ENCODE assay signal across 16 mouse cellular contexts in genomic region chr6:72100171-72100570, GRCm38 (mm10). TPM values are rescaled to one million over a fixed set of nuclear protein-coding genes. Genes with fewer than 3 reads are reported as not detected.
A peak's percentile ranks its signal among the peaks of the same experiment; 100 is the strongest.
DNase-seq lines count a peak whose midpoint lies in the region; ATAC-seq and TF ChIP-seq lines count a peak whose summit lies in the region.
"Had no signal": no experiment of that assay in that cellular context is flagged by ENCODE, and none has a peak within 500 bp of the region (broad histone marks: within the 10 kb centered on the region; RNA-seq: fewer than 3 reads in every experiment).

No protein-coding gene starts in this region.

- H3K27ac ChIP-seq in forebrain, embryonic 13.5 days: no peak overlapping the region
- H3K27ac ChIP-seq in forebrain, embryonic 11.5 days (ENCODE audit: low read depth, low read length): no peak overlapping the region
- H3K27ac ChIP-seq in left cerebral cortex, adult 2 months: no peak overlapping the region; the same call in 1 of the 2 replicates
- no peak overlapping the region for H3K27ac ChIP-seq in bone marrow, adult 2 months (ENCODE audit: control insufficient read depth, insufficient read depth, low read depth, low read length, poor library complexity)
- peak overlapping the region; percentile 97 for H3K27ac ChIP-seq in liver, postnatal 0 days (ENCODE audit: low read depth)
- no peak overlapping the region for H3K27ac ChIP-seq in kidney, embryonic 15.5 days
- H3K27ac ChIP-seq in layer of hippocampus, adult 2 months: no peak overlapping the region
- H3K27ac ChIP-seq: midbrain, embryonic 10.5 days had no signal

- H3K4me1 ChIP-seq in forebrain, embryonic 13.5 days: peaks cover 36% of the 10 kb centered on the region
- peaks cover 5% of the 10 kb centered on the region; the same call in 1 of the 2 replicates for H3K4me1 ChIP-seq in forebrain, embryonic 11.5 days (replicated peaks; ENCODE audit: control insufficient read depth, insufficient read depth, low read length)
- peaks cover 1% of the 10 kb centered on the region; the same call in 1 of the 2 replicates for H3K4me1 ChIP-seq in bone marrow, adult 2 months (ENCODE audit: control insufficient read depth, insufficient read depth, low read length)
- H3K4me1 ChIP-seq in liver, postnatal 0 days (ENCODE audit: insufficient read depth): peaks cover 70% of the 10 kb centered on the region
- peaks cover 46% of the 10 kb centered on the region for H3K4me1 ChIP-seq in kidney, embryonic 15.5 days

- TF ChIP-seq CTCF in left cerebral cortex, adult 2 months (IDR thresholded peaks at IDR 0.05): no peak
- no peak for TF ChIP-seq CTCF in bone marrow, adult 2 months (IDR thresholded peaks at IDR 0.05; ENCODE audit: control insufficient read depth, insufficient read depth, low read length)
- no peak for TF ChIP-seq CTCF in liver, postnatal 0 days (IDR thresholded peaks at IDR 0.05; ENCODE audit: low read depth)
- TF ChIP-seq CTCF in layer of hippocampus, adult 2 months (conservative IDR thresholded peaks at IDR 0.05): no peak

- 74% methylated on average over 5 of the region's 5 CpGs for WGBS in forebrain, embryonic 13.5 days
- WGBS in forebrain, embryonic 11.5 days: 82% methylated on average over 5 of the region's 5 CpGs
- 81% methylated on average over 5 of the region's 5 CpGs for WGBS in bone marrow, adult 2 months
- WGBS in liver, postnatal 0 days (ENCODE audit: insufficient replicate concordance): 71% methylated on average over 5 of the region's 5 CpGs
- 32% methylated on average over 5 of the region's 5 CpGs for WGBS in kidney, embryonic 15.5 days

- no peak for TF ChIP-seq EP300 in liver, postnatal 0 days (IDR thresholded peaks at IDR 0.05; ENCODE audit: low read depth)

- H3K4me3 ChIP-seq in forebrain, embryonic 13.5 days: no peak overlapping the region
- no peak overlapping the region for H3K4me3 ChIP-seq in forebrain, embryonic 11.5 days (ENCODE audit: low read depth, low read length)
- H3K4me3 ChIP-seq in left cerebral cortex, adult 2 months: peak overlapping the region; percentile 73; the same call in 1 of the 2 replicates
- peak overlapping the region; percentile 22 for H3K4me3 ChIP-seq in bone marrow, adult 2 months (replicated peaks; ENCODE audit: control insufficient read depth, low read depth, low read length)
- peak overlapping the region; percentile 75 for H3K4me3 ChIP-seq in liver, postnatal 0 days (ENCODE audit: low read depth, low read length)
- H3K4me3 ChIP-seq in kidney, embryonic 15.5 days (replicated peaks): no peak overlapping the region
- H3K4me3 ChIP-seq in layer of hippocampus, adult 2 months: no peak overlapping the region; the same call in 1 of the 2 replicates
- H3K4me3 ChIP-seq: midbrain, embryonic 10.5 days had no signal

- no peak for DNase-seq in forebrain, embryonic 11.5 days (ENCODE audit: low spot score)
- DNase-seq in left cerebral cortex, adult 2 months (ENCODE audit: extremely low spot score in 1 of 2, low spot score in 2 of 2): peak; percentile 34 to 65
- DNase-seq in left cerebral cortex, postnatal 10 days (ENCODE audit: extremely low spot score in 1 of 2, low spot score in 2 of 2): no peak
- DNase-seq in liver, postnatal 0 days: no peak
- no peak for DNase-seq in layer of hippocampus, adult 2 months (ENCODE audit: low spot score in 2 of 2)
- DNase-seq: adrenal gland, postnatal 25 days; cerebellum, adult 18-20 months; gastrocnemius, postnatal 36 days; heart, postnatal 10 days; kidney, postnatal 14 days; lung, adult 2 months had no signal

- no peaks in the 10 kb centered on the region for H3K9me3 ChIP-seq in forebrain, embryonic 13.5 days (replicated peaks)
- no peaks in the 10 kb centered on the region for H3K9me3 ChIP-seq in forebrain, embryonic 11.5 days (ENCODE audit: control insufficient read depth, low read length)
- no peaks in the 10 kb centered on the region for H3K9me3 ChIP-seq in liver, postnatal 0 days (ENCODE audit: low read length)
- no peaks in the 10 kb centered on the region for H3K9me3 ChIP-seq in kidney, embryonic 15.5 days (replicated peaks)
- H3K9me3 ChIP-seq: midbrain, embryonic 10.5 days had no signal

- intact Hi-C loops in left cerebral cortex, adult 2 months (cut with DNase I): no loop called here
- intact Hi-C loops in left cerebral cortex, postnatal 10 days (cut with DNase I): no loop called here

- ATAC-seq in forebrain, embryonic 13.5 days: no peak
- no peak for ATAC-seq in forebrain, embryonic 11.5 days (replicated peaks; ENCODE audit: low FRiP score)
- ATAC-seq in liver, postnatal 0 days: no peak
- no peak for ATAC-seq in kidney, embryonic 15.5 days (replicated peaks; ENCODE audit: low FRiP score)
- ATAC-seq: forebrain, embryonic 14.5 days had no signal

- H3K27me3 ChIP-seq in forebrain, embryonic 13.5 days: no peaks in the 10 kb centered on the region
- H3K27me3 ChIP-seq in forebrain, embryonic 11.5 days (ENCODE audit: control insufficient read depth, insufficient read depth, low read length): no peaks in the 10 kb centered on the region
- H3K27me3 ChIP-seq in liver, postnatal 0 days (ENCODE audit: insufficient read depth, low read length): no peaks in the 10 kb centered on the region
- no peaks in the 10 kb centered on the region for H3K27me3 ChIP-seq in kidney, embryonic 15.5 days

- H3K9ac ChIP-seq in forebrain, embryonic 13.5 days: no peak overlapping the region
- no peak overlapping the region for H3K9ac ChIP-seq in forebrain, embryonic 11.5 days (ENCODE audit: low read length)
- peak overlapping the region; percentile 98 for H3K9ac ChIP-seq in liver, postnatal 0 days (replicated peaks)
- H3K9ac ChIP-seq in kidney, embryonic 15.5 days: no peak overlapping the region

- peak overlapping the region; percentile 90; the same call in 1 of the 2 replicates for H3K4me2 ChIP-seq in forebrain, embryonic 13.5 days
- no peak overlapping the region for H3K4me2 ChIP-seq in forebrain, embryonic 11.5 days (ENCODE audit: low read depth, low read length, severe bottlenecking)
- peak overlapping the region; percentile 83 for H3K4me2 ChIP-seq in liver, postnatal 0 days (ENCODE audit: low read depth, low read length)
- no peak overlapping the region for H3K4me2 ChIP-seq in kidney, embryonic 15.5 days

- TF ChIP-seq POLR2A in bone marrow, adult 2 months (IDR thresholded peaks at IDR 0.05; ENCODE audit: borderline replicate concordance, control insufficient read depth, low read depth, low read length): no peak

- H3K36me3 ChIP-seq in forebrain, embryonic 13.5 days (ENCODE audit: poor library complexity, severe bottlenecking): no peaks in the 10 kb centered on the region
- H3K36me3 ChIP-seq in forebrain, embryonic 11.5 days (ENCODE audit: control insufficient read depth, insufficient read depth, low read length): no peaks in the 10 kb centered on the region; the same call in 1 of the 2 replicates
- peaks cover 15% of the 10 kb centered on the region; the same call in 1 of the 2 replicates for H3K36me3 ChIP-seq in liver, postnatal 0 days (replicated peaks; ENCODE audit: insufficient read depth, low read length)
- H3K36me3 ChIP-seq in kidney, embryonic 15.5 days: no peaks in the 10 kb centered on the region
- H3K36me3 ChIP-seq: midbrain, embryonic 10.5 days had no signal

RNA-seq across cellular contexts. Expression of gene St3gal5, which starts 2.8 kb away (rescaled TPM):
- polyA plus RNA-seq in forebrain, embryonic 13.5 days (2015; fragmentation: Nextera tagmentation; extraction: Ambion mirVana): 35.6 and 36.4 TPM in 2 replicates
- polyA plus RNA-seq in forebrain, embryonic 11.5 days (2014; fragmentation: Nextera tagmentation; extraction: Ambion mirVana): 40.4 and 43.3 TPM in 2 replicates
- total RNA-seq in left cerebral cortex, adult 2 months (2021): 100 to 1,000 TPM; 162 to 163 TPM
- 100 to 1,000 TPM in 1 of 2 experiments, 10 to 100 TPM in 1; 98.2 to 100 TPM for total RNA-seq in left cerebral cortex, postnatal 10 days (2021)
- 165 and 203 TPM in 2 replicates for polyA plus RNA-seq in bone marrow, adult 2 months (2011; ENCODE audit: insufficient read depth, insufficient read length, low replicate concordance, missing spikeins)
- 175 and 212 TPM in 2 replicates for polyA plus RNA-seq in liver, postnatal 0 days (2015; fragmentation: Nextera tagmentation; extraction: Ambion mirVana)
- polyA plus RNA-seq in kidney, embryonic 15.5 days (2015; fragmentation: Nextera tagmentation; extraction: Ambion mirVana): 35.2 and 36.3 TPM in 2 replicates
- 10 to 100 TPM; 99.3 TPM for total RNA-seq in layer of hippocampus, adult 2 months (2021)

Comparison
In these comparisons a context has a peak if more than half of its experiments do, and no peak if none do; other contexts are left out.
1. H3K4me2 ChIP-seq: peak in forebrain, embryonic 13.5 days (single experiment) and liver, postnatal 0 days (single experiment); none in forebrain, embryonic 11.5 days (single experiment) and kidney, embryonic 15.5 days (single experiment).
2. DNase-seq: peak in left cerebral cortex, adult 2 months (2 of 2); none in forebrain, embryonic 11.5 days (single experiment), left cerebral cortex, postnatal 10 days (0 of 2), liver, postnatal 0 days (single experiment) and layer of hippocampus, adult 2 months (0 of 2).
3. H3K4me3 ChIP-seq: peak in left cerebral cortex, adult 2 months (single experiment), bone marrow, adult 2 months (single experiment) and liver, postnatal 0 days (single experiment); none in forebrain, embryonic 13.5 days (single experiment), forebrain, embryonic 11.5 days (single experiment), kidney, embryonic 15.5 days (single experiment) and layer of hippocampus, adult 2 months (single experiment).